Comparison of ENCODE assay signal across 17 mouse cellular contexts in genomic region chr1:158553341-158553740, GRCm38 (mm10).
DNase-seq lines count a peak whose midpoint lies in the region; ATAC-seq lines count a peak whose summit lies in the region.
"Had no signal": no experiment of that assay in that cellular context is flagged by ENCODE, and none has a peak within 500 bp of the region (broad histone marks: within the 10 kb centered on the region; RNA-seq: fewer than 3 reads in every experiment).

No protein-coding gene starts in this region.

- H3K9ac ChIP-seq in forebrain, embryonic 15.5 days (replicated peaks): no peak overlapping the region
- no peak overlapping the region for H3K9ac ChIP-seq in forebrain, embryonic 16.5 days (replicated peaks; ENCODE audit: low read depth, low read length)
- no peak overlapping the region for H3K9ac ChIP-seq in heart, embryonic 15.5 days
- H3K9ac ChIP-seq: intestine, embryonic 15.5 days; limb, embryonic 15.5 days; liver, embryonic 15.5 days had no signal

- no peaks in the 10 kb centered on the region for H3K27me3 ChIP-seq in forebrain, embryonic 15.5 days
- no peaks in the 10 kb centered on the region for H3K27me3 ChIP-seq in forebrain, embryonic 16.5 days (replicated peaks; ENCODE audit: control insufficient read depth, insufficient read depth, low read length)
- no peaks in the 10 kb centered on the region for H3K27me3 ChIP-seq in heart, embryonic 15.5 days
- peaks cover 11% of the 10 kb centered on the region; the same call in 1 of the 2 replicates for H3K27me3 ChIP-seq in embryonic facial prominence, embryonic 10.5 days (replicated peaks; ENCODE audit: low read depth, poor library complexity, severe bottlenecking)
- H3K27me3 ChIP-seq: CH12.LX; intestine, embryonic 15.5 days; liver, embryonic 15.5 days had no signal

- H3K27ac ChIP-seq in forebrain, embryonic 15.5 days (replicated peaks): 0 out of 2 replicates have a peak overlapping the region, but pooled peaks have one; percentile 68
- H3K27ac ChIP-seq in forebrain, embryonic 16.5 days (ENCODE audit: low read length): no peak overlapping the region
- no peak overlapping the region for H3K27ac ChIP-seq in heart, embryonic 15.5 days
- peak overlapping the region; percentile 78; the same call in 1 of the 2 replicates for H3K27ac ChIP-seq in embryonic facial prominence, embryonic 10.5 days (replicated peaks)
- H3K27ac ChIP-seq: intestine, embryonic 15.5 days; limb, embryonic 15.5 days; liver, embryonic 15.5 days; macrophage had no signal

- no peak for DNase-seq in heart, postnatal 25 days (ENCODE audit: low spot score)
- peak; percentile 20 to 74 for DNase-seq in left cerebral cortex, postnatal 25 days (ENCODE audit: low spot score in 2 of 2)
- no peak for DNase-seq in left cerebral cortex, postnatal 4 days
- no peak for DNase-seq in embryonic facial prominence, embryonic 10.5 days (ENCODE audit: low spot score)
- no peak for DNase-seq in testis, postnatal 14 days (ENCODE audit: low spot score)
- DNase-seq: adrenal gland, postnatal 14 days; cerebellum, adult 11 months; kidney, adult 9 months; thymus, postnatal 14 days had no signal

- 84% methylated on average over 6 of the region's 6 CpGs for WGBS in forebrain, embryonic 15.5 days
- WGBS in forebrain, embryonic 16.5 days: 73% methylated on average over 6 of the region's 6 CpGs
- 65% methylated on average over 6 of the region's 6 CpGs for WGBS in heart, embryonic 15.5 days
- 85% methylated on average over 6 of the region's 6 CpGs for WGBS in embryonic facial prominence, embryonic 10.5 days

- H3K9me3 ChIP-seq in forebrain, embryonic 15.5 days: no peaks in the 10 kb centered on the region
- H3K9me3 ChIP-seq in forebrain, embryonic 16.5 days (ENCODE audit: control insufficient read depth, low read length): no peaks in the 10 kb centered on the region
- no peaks in the 10 kb centered on the region for H3K9me3 ChIP-seq in heart, embryonic 15.5 days (replicated peaks)
- H3K9me3 ChIP-seq in embryonic facial prominence, embryonic 10.5 days: no peaks in the 10 kb centered on the region
- H3K9me3 ChIP-seq: intestine, embryonic 15.5 days; limb, embryonic 15.5 days; liver, embryonic 15.5 days had no signal

- intact Hi-C loops in heart, postnatal 25 days (cut with DNase I): no loop called here
- intact Hi-C loops in left cerebral cortex, postnatal 25 days (cut with DNase I): no loop called here
- intact Hi-C loops in left cerebral cortex, postnatal 4 days (cut with DNase I): no loop called here

- ATAC-seq in forebrain, embryonic 15.5 days (replicated peaks): no peak
- ATAC-seq in forebrain, embryonic 16.5 days: no peak
- ATAC-seq in heart, embryonic 15.5 days (replicated peaks; ENCODE audit: insufficient number of reproducible peaks, insufficient read depth, low FRiP score, low read depth): no peak
- ATAC-seq: intestine, embryonic 15.5 days had no signal

- H3K36me3 ChIP-seq in forebrain, embryonic 15.5 days: 0 out of 2 replicates have a peak, but pooled peaks cover 2% of the 10 kb centered on the region
- no peaks in the 10 kb centered on the region for H3K36me3 ChIP-seq in forebrain, embryonic 16.5 days (ENCODE audit: control insufficient read depth, insufficient read depth)
- H3K36me3 ChIP-seq in heart, embryonic 15.5 days: no peaks in the 10 kb centered on the region
- H3K36me3 ChIP-seq in embryonic facial prominence, embryonic 10.5 days (replicated peaks): no peaks in the 10 kb centered on the region
- H3K36me3 ChIP-seq: intestine, embryonic 15.5 days; limb, embryonic 15.5 days; liver, embryonic 15.5 days had no signal

- H3K4me1 ChIP-seq in forebrain, embryonic 15.5 days: peaks cover 20% of the 10 kb centered on the region
- peaks cover 17% of the 10 kb centered on the region for H3K4me1 ChIP-seq in forebrain, embryonic 16.5 days (replicated peaks; ENCODE audit: control insufficient read depth, insufficient read depth, low read length)
- peaks cover 4% of the 10 kb centered on the region; the same call in 1 of the 2 replicates for H3K4me1 ChIP-seq in heart, embryonic 15.5 days (replicated peaks)
- H3K4me1 ChIP-seq in embryonic facial prominence, embryonic 10.5 days: peaks cover 37% of the 10 kb centered on the region
- H3K4me1 ChIP-seq: intestine, embryonic 15.5 days; limb, embryonic 15.5 days; liver, embryonic 15.5 days had no signal

- no peak overlapping the region for H3K4me3 ChIP-seq in forebrain, embryonic 15.5 days
- no peak overlapping the region for H3K4me3 ChIP-seq in forebrain, embryonic 16.5 days (replicated peaks; ENCODE audit: low read length)
- H3K4me3 ChIP-seq in heart, embryonic 15.5 days: no peak overlapping the region
- peak overlapping the region; percentile 32; the same call in 1 of the 2 replicates for H3K4me3 ChIP-seq in embryonic facial prominence, embryonic 10.5 days
- H3K4me3 ChIP-seq: intestine, embryonic 15.5 days; limb, embryonic 15.5 days; liver, embryonic 15.5 days had no signal

- H3K4me2 ChIP-seq in forebrain, embryonic 15.5 days (replicated peaks): no peak overlapping the region
- no peak overlapping the region for H3K4me2 ChIP-seq in forebrain, embryonic 16.5 days (ENCODE audit: low read length)
- peak overlapping the region; percentile 47 for H3K4me2 ChIP-seq in heart, embryonic 15.5 days
- H3K4me2 ChIP-seq: intestine, embryonic 15.5 days; limb, embryonic 15.5 days; liver, embryonic 15.5 days had no signal

Comparison
In these comparisons a context has a peak if more than half of its experiments do, and no peak if none do; other contexts are left out.
1. H3K27ac ChIP-seq: peak in forebrain, embryonic 15.5 days (single experiment) and embryonic facial prominence, embryonic 10.5 days (single experiment); none in forebrain, embryonic 16.5 days (single experiment) and heart, embryonic 15.5 days (single experiment).
2. DNase-seq: peak in left cerebral cortex, postnatal 25 days (2 of 2); none in heart, postnatal 25 days (single experiment), left cerebral cortex, postnatal 4 days (single experiment), embryonic facial prominence, embryonic 10.5 days (single experiment) and testis, postnatal 14 days (single experiment).